Mouse (Mus musculus) kidney, embryonic 15.5 days (tissue): ENCODE results near the gene Zfp568. TPM values are rescaled to one million over a fixed set of nuclear protein-coding genes. Genes with fewer than 3 reads are reported as not detected.
A peak's percentile ranks its signal among the peaks of the same experiment; 100 is the strongest.

Experiments
- ATAC-seq: fragments of 200-750 bp; cut with Nextera tagmentation; replicated peaks from 2 replicates; pipeline ENCODE4 v1.8.0; 2017; ENCODE audit warnings: moderate TSS enrichment; ENCODE audit not compliant: low FRiP score
- H3K27ac ChIP-seq: fragments of 300-500 bp; sonication (generic); 2 replicates; pipeline ENCODE4 v1.5.1; 2015; ENCODE audit warnings: mild to moderate bottlenecking, inconsistent platforms
- H3K27me3 ChIP-seq: fragments of 300-500 bp; sonication (generic); 2 replicates; pipeline ENCODE4 v1.6.1; 2015; ENCODE audit warnings: inconsistent platforms
- H3K36me3 ChIP-seq: fragments of 300-500 bp; sonication (generic); 2 replicates; pipeline ENCODE4 v1.6.1; 2015; ENCODE audit warnings: inconsistent platforms
- H3K4me1 ChIP-seq: fragments of 300-500 bp; sonication (generic); 2 replicates; pipeline ENCODE4 v1.6.1; 2015; ENCODE audit warnings: inconsistent platforms
- H3K4me2 ChIP-seq: fragments of 300-500 bp; sonication (generic); 2 replicates; pipeline ENCODE4 v1.6.1; 2015; ENCODE audit warnings: moderate library complexity, mild to moderate bottlenecking, inconsistent platforms
- H3K4me3 ChIP-seq: fragments of 300-500 bp; sonication (generic); replicated peaks from 2 replicates; pipeline ENCODE4 v1.5.1; 2015; ENCODE audit warnings: mild to moderate bottlenecking, inconsistent platforms
- H3K9ac ChIP-seq: fragments of 300-500 bp; sonication (generic); 2 replicates; pipeline ENCODE4 v1.6.1; 2015; ENCODE audit warnings: mild to moderate bottlenecking, inconsistent platforms
- H3K9me3 ChIP-seq: fragments of 300-500 bp; sonication (generic); replicated peaks from 2 replicates; pipeline ENCODE4 v1.6.1; 2016; ENCODE audit warnings: inconsistent platforms
- WGBS: fragments of 180-500 bp; shearing (Covaris S2); methylation state at CpG from one replicate; pipeline ENCODE4 v1.1.7; 2015; ENCODE audit warnings: mixed read lengths; 5-methylcytosine and 5-hydroxymethylcytosine counted together
- polyA plus RNA-seq: library from polyadenylated mRNA; unstranded; fragments of >200 nt; fragmentation: Nextera tagmentation; extraction: Ambion mirVana; gene quantifications from 2 replicates; pipeline ENCODE4 v1.2.1, GENCODE M21; 2015

The Zfp568 gene
- polyA plus RNA-seq, 1 experiment from 2014 or later, result 19.5 TPM

- H3K9ac ChIP-seq, result peak within 1 kb of the TSS; percentile 68
- peaks cover 8% of the 10 kb centered on the region for H3K4me1 ChIP-seq
- no peaks in the 10 kb centered on the region for H3K27me3 ChIP-seq
- H3K4me2 ChIP-seq, result peak within 1 kb of the TSS; percentile 94
- peaks cover 35% of the 10 kb centered on the region for H3K36me3 ChIP-seq
- peak within 1 kb of the TSS; percentile 70 for H3K4me3 ChIP-seq
- under 1% methylated on average over 50 of the region's 50 CpGs for WGBS
- ATAC-seq, result peak; percentile 93
- H3K27ac ChIP-seq, result peak within 1 kb of the TSS; percentile 52
- no peaks in the 10 kb centered on the region for H3K9me3 ChIP-seq
Measured at GRCm38 (mm10) chr7:30072146-30073028, 88.6 kb downstream of the Zfp568 start, which contains the start of gene Zfp82. Gene Zfp82 (minus strand): TSS chr7:30072900.

Other genes with a start within 250 kb of the Zfp568 start
- 13.1 and 14.0 TPM in 2 replicates for gene Zfp84, start 215.4 kb upstream of the Zfp568 start, polyA plus RNA-seq
- 7.1 and 8.1 TPM in 2 replicates for gene Zfp30, start 200.0 kb upstream of the Zfp568 start, polyA plus RNA-seq
- gene Zfp790, start 167.8 kb upstream of the Zfp568 start, polyA plus RNA-seq, result 13.4 and 13.9 TPM in 2 replicates
- 5.4 and 6.7 TPM in 2 replicates for gene Zfp940, start 130.3 kb upstream of the Zfp568 start, polyA plus RNA-seq
- 7.5 and 7.8 TPM in 2 replicates for gene Zfp420, start 124.0 kb upstream of the Zfp568 start, polyA plus RNA-seq
- 9.5 and 10.8 TPM in 2 replicates for gene Zfp27, start 77.4 kb upstream of the Zfp568 start, polyA plus RNA-seq
- gene Zfp383, start 75.7 kb upstream of the Zfp568 start, polyA plus RNA-seq, result 5.2 and 5.8 TPM in 2 replicates
- 12.0 and 12.2 TPM in 2 replicates for gene Zfp74, start 29.9 kb upstream of the Zfp568 start, polyA plus RNA-seq
- gene Zfp14, start 67.4 kb downstream of the Zfp568 start, polyA plus RNA-seq, result 3.0 and 4.0 TPM in 2 replicates
- gene Zfp82, start 88.9 kb downstream of the Zfp568 start, polyA plus RNA-seq, result 3.9 and 5.5 TPM in 2 replicates
- gene Gm26920, start 106.5 kb downstream of the Zfp568 start, polyA plus RNA-seq, result 1.1 and 2.4 TPM in 2 replicates
- gene Zfp566, start 106.6 kb downstream of the Zfp568 start, polyA plus RNA-seq, result 12.2 and 15.9 TPM in 2 replicates
- gene Zfp260, start 110.8 kb downstream of the Zfp568 start, polyA plus RNA-seq, result 109 and 114 TPM in 2 replicates
- 8.6 and 8.7 TPM in 2 replicates for gene Zfp382, start 138.0 kb downstream of the Zfp568 start, polyA plus RNA-seq
- gene Zfp146, start 185.8 kb downstream of the Zfp568 start, polyA plus RNA-seq, result 17.8 and 20.2 TPM in 2 replicates
- gene Cox7a1, start 200.2 kb downstream of the Zfp568 start, polyA plus RNA-seq, result 11.1 and 11.7 TPM in 2 replicates
- gene Capns1, start 214.9 kb downstream of the Zfp568 start, polyA plus RNA-seq, result 90.8 and 98.8 TPM in 2 replicates
- gene Polr2i, start 248.0 kb downstream of the Zfp568 start, polyA plus RNA-seq, result 148 and 152 TPM in 2 replicates
- gene Tbcb, start 248.3 kb downstream of the Zfp568 start, polyA plus RNA-seq, result 174 and 190 TPM in 2 replicates